Comparison of ENCODE assay signal across 8 mouse cellular contexts in genomic region chr7:110083386-110084165, GRCm38 (mm10). TPM values are rescaled to one million over a fixed set of nuclear protein-coding genes. Genes with fewer than 3 reads are reported as not detected.
A peak's percentile ranks its signal among the peaks of the same experiment; 100 is the strongest.
DNase-seq lines count a peak whose midpoint lies in the region; ATAC-seq and TF ChIP-seq lines count a peak whose summit lies in the region.

No protein-coding gene starts in this region.

- H3K27me3 ChIP-seq in E14TG2a.4 (ENCODE audit: insufficient read depth, low read length), result no peaks in the 10 kb centered on the region
- H3K27me3 ChIP-seq in forebrain, embryonic 12.5 days, result no peaks in the 10 kb centered on the region
- H3K27me3 ChIP-seq in small intestine, adult 2 months (ENCODE audit: control insufficient read depth, insufficient read depth, low read length), result no peaks in the 10 kb centered on the region

- H3K27ac ChIP-seq in forebrain, embryonic 12.5 days, result peak overlapping the region; percentile 65
- H3K27ac ChIP-seq in small intestine, adult 2 months (ENCODE audit: insufficient read depth, low read depth, low read length), result no peak overlapping the region

- 0 out of 2 replicates have a peak overlapping the region, but pooled peaks have one; percentile 1 for H3K4me3 ChIP-seq in E14TG2a.4 (replicated peaks; ENCODE audit: low read length)
- no peak overlapping the region for H3K4me3 ChIP-seq in forebrain, embryonic 12.5 days (replicated peaks)
- H3K4me3 ChIP-seq in small intestine, adult 2 months (ENCODE audit: low read depth, low read length), result no peak overlapping the region

- H3K9ac ChIP-seq in forebrain, embryonic 12.5 days, result no peak overlapping the region

- peak; percentile 96 for TF ChIP-seq CTCF in E14TG2a.4 (conservative IDR thresholded peaks at IDR 0.05; ENCODE audit: low read length)
- TF ChIP-seq CTCF in small intestine, adult 2 months (IDR thresholded peaks at IDR 0.05; ENCODE audit: extremely low read depth, insufficient read length, insufficient replicate concordance, low read depth, low read length), result peak; percentile 18; the same call in 1 of the 2 replicates

- ATAC-seq in frontal cortex, adult (ENCODE audit: low TSS enrichment), result no peak
- ATAC-seq in forebrain, embryonic 12.5 days (ENCODE audit: low FRiP score), result 0 out of 2 replicates have a peak, but pooled peaks have one; percentile 23

- peaks cover 98% of the 10 kb centered on the region for H3K36me3 ChIP-seq in E14TG2a.4 (ENCODE audit: insufficient read depth, low read length)
- peaks cover 97% of the 10 kb centered on the region for H3K36me3 ChIP-seq in forebrain, embryonic 12.5 days (replicated peaks)
- H3K36me3 ChIP-seq in small intestine, adult 2 months (ENCODE audit: control insufficient read depth, insufficient read depth, low read length), result peaks cover 55% of the 10 kb centered on the region

- peak; percentile 9 to 38 for DNase-seq in frontal cortex, postnatal 36 days (ENCODE audit: low spot score in 2 of 2)
- DNase-seq in c-Kit-positive CD71-positive TER-119-negative erythroid progenitor cells, embryonic 14.5 days (ENCODE audit: low read depth), result peak; percentile 67
- DNase-seq in kidney, postnatal 10 days, result peak; percentile 81
- peak; percentile 56 for DNase-seq in lung, postnatal 25 days (ENCODE audit: low spot score)

- TF ChIP-seq POLR2A in small intestine, adult 2 months (IDR thresholded peaks at IDR 0.05; ENCODE audit: low read depth, low read length), result no peak

- peaks cover 6% of the 10 kb centered on the region for H3K4me1 ChIP-seq in E14TG2a.4 (replicated peaks; ENCODE audit: low read depth, low read length)
- peaks cover 3% of the 10 kb centered on the region; the same call in 1 of the 2 replicates for H3K4me1 ChIP-seq in forebrain, embryonic 12.5 days
- peaks cover 4% of the 10 kb centered on the region; the same call in 1 of the 2 replicates for H3K4me1 ChIP-seq in small intestine, adult 2 months (ENCODE audit: control insufficient read depth, insufficient read depth, insufficient read length, low read length)

- 73% methylated on average over 13 of the region's 13 CpGs for WGBS in forebrain, embryonic 12.5 days
- 73% methylated on average over 13 of the region's 13 CpGs for WGBS in small intestine, adult 2 months

- H3K9me3 ChIP-seq in E14TG2a.4 (ENCODE audit: low read length), result no peaks in the 10 kb centered on the region
- no peaks in the 10 kb centered on the region for H3K9me3 ChIP-seq in forebrain, embryonic 12.5 days

- no peak overlapping the region for H3K4me2 ChIP-seq in forebrain, embryonic 12.5 days

RNA-seq across cellular contexts. Expression of gene Zfp143, which starts 22.6 kb away (rescaled TPM):
- 27.8 and 31.3 TPM in 2 replicates for polyA plus RNA-seq in forebrain, embryonic 12.5 days (2016; fragmentation: Nextera tagmentation; extraction: Ambion mirVana)
- 7.9 and 13.8 TPM in 2 replicates for polyA plus RNA-seq in small intestine, adult 2 months (2012; rRNA removed)

RNA-seq across cellular contexts. Expression of gene Wee1, which starts 38.3 kb away (rescaled TPM):
- 36.9 and 39.3 TPM in 2 replicates for polyA plus RNA-seq in forebrain, embryonic 12.5 days (2016; fragmentation: Nextera tagmentation; extraction: Ambion mirVana)
- 3.6 and 8.3 TPM in 2 replicates for polyA plus RNA-seq in small intestine, adult 2 months (2012; rRNA removed)

Comparison
In these comparisons a context has a peak if more than half of its experiments do, and no peak if none do; other contexts are left out.
1. DNase-seq: peak in every context shown above with its lines; median percentile 81 in kidney, postnatal 10 days; 67 in c-Kit-positive CD71-positive TER-119-negative erythroid progenitor cells, embryonic 14.5 days; 56 in lung, postnatal 25 days; 24 in frontal cortex, postnatal 36 days.